Mouse (Mus musculus) embryonic facial prominence, embryonic 11.5 days (tissue): ENCODE measurements at regions not wholly inside any gene's neighbourhood (a gene's known extent, or its start where the extent isn't known, plus 50 kb on each side); places are given as distances from the start of the nearest gene placed in this dataset.

Source experiments
- ATAC-seq: fragments of 200-750 bp; cut with Nextera tagmentation; replicated peaks from 2 replicates; pipeline ENCODE4 v1.8.0; 2017; ENCODE audit warnings: low read depth; ENCODE audit not compliant: insufficient number of reproducible peaks, low FRiP score, low TSS enrichment
- DNase-seq: peaks from one replicate; pipeline ENCODE4 v3.0.0-alpha.2; 2015; ENCODE audit warnings: low spot score
- H3K27ac ChIP-seq: fragments of 300-500 bp; sonication (generic); replicated peaks from 2 replicates; pipeline ENCODE4 v1.5.1; 2014; ENCODE audit warnings: mild to moderate bottlenecking, low read depth, low read length, control low read depth
- H3K27me3 ChIP-seq: fragments of 300-500 bp; sonication (generic); 2 replicates; pipeline ENCODE4 v1.6.1; 2014; ENCODE audit warnings: mild to moderate bottlenecking, low read length, moderate library complexity, mixed read lengths; ENCODE audit not compliant: control insufficient read depth, insufficient read depth
- H3K36me3 ChIP-seq: fragments of 300-500 bp; sonication (generic); replicated peaks from 2 replicates; pipeline ENCODE4 v1.6.1; 2014; ENCODE audit warnings: low read depth, mild to moderate bottlenecking, low read length, moderate library complexity, mixed read lengths; ENCODE audit not compliant: control insufficient read depth, insufficient read depth
- H3K4me1 ChIP-seq: fragments of 300-500 bp; sonication (generic); 2 replicates; pipeline ENCODE4 v1.6.1; 2014; ENCODE audit warnings: low read length, mixed read lengths; ENCODE audit not compliant: control insufficient read depth, insufficient read depth
- H3K4me2 ChIP-seq: fragments of 300-500 bp; sonication (generic); 2 replicates; pipeline ENCODE4 v1.6.1; 2014; ENCODE audit warnings: low read depth, mild to moderate bottlenecking, control low read depth, low read length, moderate library complexity
- H3K4me3 ChIP-seq: fragments of 300-500 bp; sonication (generic); 2 replicates; pipeline ENCODE4 v1.5.1; 2014; ENCODE audit warnings: low read depth, low read length, control low read depth
- H3K9ac ChIP-seq: fragments of 300-500 bp; sonication (generic); replicated peaks from 2 replicates; pipeline ENCODE4 v1.6.1; 2014; ENCODE audit warnings: mild to moderate bottlenecking, control low read depth, low read length
- H3K9me3 ChIP-seq: fragments of 300-500 bp; sonication (generic); replicated peaks from 2 replicates; pipeline ENCODE4 v1.6.1; 2016; ENCODE audit warnings: mild to moderate bottlenecking, low read length, inconsistent platforms, mixed read lengths; ENCODE audit not compliant: control insufficient read depth
- WGBS: fragments of 180-500 bp; shearing (Covaris S2); extraction: QIAGEN DNeasy Blood & Tissue Kit; methylation state at CpG from one replicate; pipeline ENCODE4 v1.1.7; 2014; 5-methylcytosine and 5-hydroxymethylcytosine counted together

DNA sequence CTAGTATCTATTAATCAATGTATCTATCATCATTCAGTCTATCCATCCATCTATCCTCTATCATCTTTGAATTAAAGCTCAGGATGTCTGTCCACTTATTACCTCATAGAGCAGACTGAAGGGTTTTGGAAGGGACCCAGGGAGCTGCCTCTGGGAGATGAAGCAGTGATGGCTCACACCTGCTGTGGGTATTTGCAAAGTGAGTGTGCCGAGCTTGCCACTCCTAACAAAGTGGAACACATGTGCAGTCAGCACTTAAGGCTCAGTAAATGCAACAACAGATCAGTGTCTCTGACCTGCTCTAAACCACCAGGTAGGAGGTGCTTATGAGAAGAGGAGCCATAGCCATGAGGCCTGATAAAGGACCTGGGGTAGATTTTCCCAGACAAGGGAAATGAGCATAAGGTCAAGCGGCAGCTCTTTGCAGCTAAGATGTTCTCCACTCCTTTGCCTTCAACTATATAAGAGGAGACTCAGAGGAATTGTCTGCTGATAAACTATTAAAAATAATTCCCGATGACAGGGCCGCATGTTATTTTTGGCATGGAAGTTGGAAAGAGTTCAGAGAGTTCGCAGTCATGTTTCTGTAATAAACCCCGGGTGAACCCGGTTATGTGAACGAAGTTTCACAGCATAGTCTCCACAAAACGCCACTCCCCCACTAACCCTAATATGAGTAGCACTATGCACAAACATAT, 122.9 kb upstream of the Ccnd2 start:
- 93% methylated on average over 9 of the region's 9 CpGs for WGBS
- H3K4me2 ChIP-seq, result no peak overlapping the region
- H3K27me3 ChIP-seq, result no peaks in the 10 kb centered on the region
- H3K36me3 ChIP-seq, result no peaks in the 10 kb centered on the region
- H3K4me1 ChIP-seq, result no peaks in the 10 kb centered on the region
- no peak for ATAC-seq
- H3K9ac ChIP-seq, result no peak overlapping the region
- no peak for DNase-seq
- H3K27ac ChIP-seq, result no peak overlapping the region
- H3K9me3 ChIP-seq, result peaks cover 4% of the 10 kb centered on the region; the same call in 1 of the 2 replicates
- no peak overlapping the region for H3K4me3 ChIP-seq

DNA sequence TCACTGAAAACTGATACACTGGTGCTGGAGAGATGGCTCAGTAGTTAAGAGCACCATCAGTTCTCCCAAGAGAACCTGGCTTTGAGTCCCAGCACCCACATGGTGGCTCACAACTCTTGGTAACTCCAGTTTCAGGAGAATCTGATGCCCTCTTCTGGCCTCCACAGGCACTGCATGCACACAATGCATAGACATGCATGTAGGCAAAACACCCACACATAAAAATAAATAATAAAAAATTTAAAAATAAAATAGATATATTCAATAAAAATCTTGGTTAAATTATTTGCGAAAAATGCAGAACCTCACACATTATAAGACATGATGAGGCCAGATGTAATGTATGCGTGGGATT, 123.4 kb upstream of the Ccnd2 start:
- H3K4me1 ChIP-seq, result no peaks in the 10 kb centered on the region
- no peak overlapping the region for H3K9ac ChIP-seq
- no peak overlapping the region for H3K4me3 ChIP-seq
- no peaks in the 10 kb centered on the region for H3K36me3 ChIP-seq
- DNase-seq (no peak), ATAC-seq (no peak)
- no peak overlapping the region for H3K4me2 ChIP-seq
- H3K9me3 ChIP-seq, result peaks cover 4% of the 10 kb centered on the region; the same call in 1 of the 2 replicates
- H3K27me3 ChIP-seq, result no peaks in the 10 kb centered on the region
- 92% methylated on average over 2 of the region's 2 CpGs for WGBS
- no peak overlapping the region for H3K27ac ChIP-seq

DNA sequence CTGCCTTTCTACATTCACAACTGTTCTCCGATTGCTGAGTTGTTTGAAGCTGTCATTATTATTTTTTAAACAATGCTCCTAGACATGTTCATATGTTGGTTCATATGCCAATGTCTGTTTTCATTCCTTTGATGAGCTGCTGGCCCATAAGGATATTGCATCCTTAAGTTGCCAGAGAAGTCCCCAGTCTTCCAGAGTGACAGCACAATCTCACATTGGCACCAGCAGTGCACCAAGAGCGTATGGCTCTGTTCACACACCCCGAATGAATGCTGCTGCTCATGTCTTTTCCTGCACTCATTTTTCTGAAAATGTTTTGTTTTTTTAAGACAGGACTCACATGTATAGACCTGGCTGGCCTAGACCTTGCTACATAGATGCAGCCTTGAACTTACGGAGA, 124.4 kb upstream of the Ccnd2 start:
- H3K9me3 ChIP-seq, result peaks cover 4% of the 10 kb centered on the region; the same call in 1 of the 2 replicates

GRCm38 (mm10) chr6:127278402-127278801, 126.4 kb upstream of the Ccnd2 start:
- no peak overlapping the region for H3K4me2 ChIP-seq
- H3K4me1 ChIP-seq, result no peaks in the 10 kb centered on the region
- no peak overlapping the region for H3K27ac ChIP-seq
- H3K27me3 ChIP-seq, result no peaks in the 10 kb centered on the region
- no peaks in the 10 kb centered on the region for H3K36me3 ChIP-seq
- H3K9me3 ChIP-seq, result peaks cover 4% of the 10 kb centered on the region; the same call in 1 of the 2 replicates
- H3K4me3 ChIP-seq, result no peak overlapping the region
- 86% methylated on average over 4 of the region's 4 CpGs for WGBS
- no peak overlapping the region for H3K9ac ChIP-seq
- no peak for ATAC-seq
- no peak for DNase-seq

More for the DNA sequence above, 124.4 kb upstream of the Ccnd2 start:
- H3K36me3 ChIP-seq, result no peaks in the 10 kb centered on the region
- H3K4me2 ChIP-seq, result no peak overlapping the region
- DNase-seq, result no peak
- no peak overlapping the region for H3K27ac ChIP-seq
- no peaks in the 10 kb centered on the region for H3K4me1 ChIP-seq
- H3K4me3 ChIP-seq, result no peak overlapping the region
- no peaks in the 10 kb centered on the region for H3K27me3 ChIP-seq
- no peak overlapping the region for H3K9ac ChIP-seq
- ATAC-seq, result no peak
- 95% methylated on average over 4 of the region's 4 CpGs for WGBS

GRCm38 (mm10) chr6:127284226-127284625, 132.2 kb upstream of the Ccnd2 start:
- H3K4me1 ChIP-seq, result peaks cover 4% of the 10 kb centered on the region
- H3K9ac ChIP-seq, result no peak overlapping the region
- no peak overlapping the region for H3K4me2 ChIP-seq
- ATAC-seq, result no peak
- H3K9me3 ChIP-seq, result no peaks in the 10 kb centered on the region
- peak; percentile 53 for DNase-seq
- no peak overlapping the region for H3K27ac ChIP-seq
- WGBS, result 26% methylated on average over 6 of the region's 6 CpGs
- H3K36me3 ChIP-seq, result no peaks in the 10 kb centered on the region
- no peaks in the 10 kb centered on the region for H3K27me3 ChIP-seq
- no peak overlapping the region for H3K4me3 ChIP-seq

GRCm38 (mm10) chr6:127286681-127287476, 134.9 kb upstream of the Ccnd2 start:
- Histone ChIP-seq H3K9me3 (no peaks in the 10 kb centered on the region), H3K4me1 (peaks cover 4% of the 10 kb centered on the region), H3K4me2 (no peak overlapping the region), H3K27me3 (no peaks in the 10 kb centered on the region), H3K9ac (no peak overlapping the region), H3K36me3 (no peaks in the 10 kb centered on the region), H3K27ac (no peak overlapping the region), H3K4me3 (no peak overlapping the region)
- ATAC-seq (no peak), DNase-seq (peak; percentile 26)
- 49% methylated on average over 12 of the region's 12 CpGs for WGBS

- 90% methylated on average over 3 of the region's 3 CpGs for WGBS
- no peak overlapping the region for H3K4me3 ChIP-seq
- no peak for ATAC-seq
- no peaks in the 10 kb centered on the region for H3K36me3 ChIP-seq
- no peak for DNase-seq
- no peak overlapping the region for H3K27ac ChIP-seq
- no peaks in the 10 kb centered on the region for H3K27me3 ChIP-seq
- no peak overlapping the region for H3K4me2 ChIP-seq
- H3K9ac ChIP-seq, result no peak overlapping the region
- H3K9me3 ChIP-seq, result no peaks in the 10 kb centered on the region
- peaks cover 4% of the 10 kb centered on the region for H3K4me1 ChIP-seq
Measured at GRCm38 (mm10) chr6:127288946-127289345, 137.0 kb upstream of the Ccnd2 start.

GRCm38 (mm10) chr6:127291937-127292336, 139.9 kb upstream of the Ccnd2 start:
- H3K36me3 ChIP-seq, result no peaks in the 10 kb centered on the region

More at GRCm38 (mm10) chr6:127291937-127292336, 139.9 kb upstream of the Ccnd2 start:
- H3K27me3 ChIP-seq, result no peaks in the 10 kb centered on the region
- DNase-seq (peak; percentile 51), ATAC-seq (no peak)
- H3K9me3 ChIP-seq, result no peaks in the 10 kb centered on the region
- 30% methylated on average over 7 of the region's 7 CpGs for WGBS
- no peak overlapping the region for H3K4me3 ChIP-seq
- H3K4me2 ChIP-seq, result no peak overlapping the region
- H3K4me1 ChIP-seq, result no peaks in the 10 kb centered on the region
- H3K9ac ChIP-seq, result no peak overlapping the region
- no peak overlapping the region for H3K27ac ChIP-seq
